Mouse (Mus musculus): ENCODE data around the gene Tmem259.
A peak's percentile ranks its signal among the peaks of the same experiment; 100 is the strongest.

Tmem259 gene

GRCm38 (mm10) chr10:79984195-79984816, at the start of gene Tmem259:
Gene Tmem259, minus strand, starts transcription at chr10:79984330.
- DNase-seq (ENCODE audit: inconsistent age in 2 of 2, low spot score in 1 of 2), result peak; percentile 91 to 96

GRCm38 (mm10) chr10:80032799-80033480, 48.8 kb upstream of the Tmem259 start:
- peak; percentile 84 to 90 for DNase-seq (ENCODE audit: inconsistent age in 2 of 2, low spot score in 1 of 2)

- no peak for DNase-seq (ENCODE audit: inconsistent age in 2 of 2, low spot score in 1 of 2)
Measured at GRCm38 (mm10) chr10:80030736-80031135, 46.6 kb upstream of the Tmem259 start.

- DNase-seq (ENCODE audit: inconsistent age in 2 of 2, low spot score in 1 of 2), result no peak
Measured at GRCm38 (mm10) chr10:80030191-80030590, 46.1 kb upstream of the Tmem259 start.

- DNase-seq (ENCODE audit: inconsistent age in 2 of 2, low spot score in 1 of 2), result no peak
Measured at GRCm38 (mm10) chr10:80028521-80028846, 44.4 kb upstream of the Tmem259 start.

GRCm38 (mm10) chr10:80027681-80028520, 43.8 kb upstream of the Tmem259 start:
- no peak for DNase-seq (ENCODE audit: inconsistent age in 2 of 2, low spot score in 1 of 2)

DNA sequence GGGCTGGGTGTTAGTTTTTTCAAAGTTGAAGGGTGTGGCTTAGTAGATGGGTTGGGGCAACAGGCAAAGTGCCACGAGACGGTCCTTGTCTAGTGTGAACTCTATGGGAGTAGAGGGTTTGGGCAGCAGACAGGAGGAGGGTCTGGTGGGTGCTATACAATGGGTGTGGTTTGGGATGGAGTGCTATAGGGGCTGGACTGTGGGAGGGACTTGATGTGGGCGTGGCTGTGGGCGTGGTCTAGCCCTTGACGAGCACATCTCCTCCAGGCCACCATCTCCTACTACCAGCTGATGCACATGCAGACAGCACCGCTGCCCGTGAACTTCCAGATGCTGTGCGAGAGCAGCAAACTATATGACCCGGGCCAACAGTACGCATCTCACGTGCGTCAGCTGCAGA, 41.8 kb upstream of the Tmem259 start:
- DNase-seq (ENCODE audit: inconsistent age in 2 of 2, low spot score in 1 of 2), result no peak

GRCm38 (mm10) chr10:80025463-80025862, 41.3 kb upstream of the Tmem259 start:
- no peak for DNase-seq (ENCODE audit: inconsistent age in 2 of 2, low spot score in 1 of 2)

DNA sequence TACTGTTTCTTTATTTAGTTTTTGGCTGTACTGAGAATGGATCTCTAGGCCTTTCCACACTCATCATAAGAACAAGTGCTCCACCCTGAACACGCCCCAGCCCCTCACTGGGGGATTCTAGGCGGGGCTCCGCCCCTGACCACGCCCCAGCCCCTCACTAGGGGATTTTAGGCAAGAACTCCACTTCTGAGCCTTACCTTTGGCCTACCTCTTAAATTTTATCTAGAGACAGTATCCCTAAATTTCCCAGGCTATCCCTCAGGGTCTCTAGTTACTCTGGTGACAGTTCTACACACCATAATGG, 40.9 kb upstream of the Tmem259 start:
- DNase-seq (ENCODE audit: inconsistent age in 2 of 2, low spot score in 1 of 2), result no peak

- no peak for DNase-seq (ENCODE audit: inconsistent age in 2 of 2, low spot score in 1 of 2)
Measured at GRCm38 (mm10) chr10:80024229-80025043, 40.3 kb upstream of the Tmem259 start.

DNA sequence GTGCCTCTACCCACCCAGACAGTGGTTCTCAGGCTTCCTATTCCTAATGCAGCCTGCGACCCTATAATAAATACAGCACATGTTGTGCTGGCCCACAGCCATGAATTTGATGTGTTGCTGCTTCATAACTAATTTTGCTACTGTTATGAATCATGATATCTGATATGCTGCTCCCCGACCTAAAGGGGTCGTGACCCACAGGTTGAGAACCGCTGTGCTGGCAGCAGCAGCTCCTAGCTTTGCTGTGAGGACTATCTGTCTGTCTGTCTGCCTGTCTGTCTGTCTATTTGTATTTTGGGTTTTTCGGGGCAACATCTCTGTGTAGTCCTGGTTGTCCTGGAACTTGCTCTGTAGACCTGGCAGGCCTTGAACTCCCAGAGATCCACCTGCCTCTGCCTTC, 39.6 kb upstream of the Tmem259 start:
- DNase-seq (ENCODE audit: inconsistent age in 2 of 2, low spot score in 1 of 2), result no peak

- no peak for DNase-seq (ENCODE audit: inconsistent age in 2 of 2, low spot score in 1 of 2)
Measured at GRCm38 (mm10) chr10:80022806-80023205, 38.7 kb upstream of the Tmem259 start.

- DNase-seq (ENCODE audit: inconsistent age in 2 of 2, low spot score in 1 of 2), result no peak
Measured at GRCm38 (mm10) chr10:80022164-80022563, 38.0 kb upstream of the Tmem259 start.

GRCm38 (mm10) chr10:80021320-80021641, 37.2 kb upstream of the Tmem259 start:
- no peak for DNase-seq (ENCODE audit: inconsistent age in 2 of 2, low spot score in 1 of 2)

DNA sequence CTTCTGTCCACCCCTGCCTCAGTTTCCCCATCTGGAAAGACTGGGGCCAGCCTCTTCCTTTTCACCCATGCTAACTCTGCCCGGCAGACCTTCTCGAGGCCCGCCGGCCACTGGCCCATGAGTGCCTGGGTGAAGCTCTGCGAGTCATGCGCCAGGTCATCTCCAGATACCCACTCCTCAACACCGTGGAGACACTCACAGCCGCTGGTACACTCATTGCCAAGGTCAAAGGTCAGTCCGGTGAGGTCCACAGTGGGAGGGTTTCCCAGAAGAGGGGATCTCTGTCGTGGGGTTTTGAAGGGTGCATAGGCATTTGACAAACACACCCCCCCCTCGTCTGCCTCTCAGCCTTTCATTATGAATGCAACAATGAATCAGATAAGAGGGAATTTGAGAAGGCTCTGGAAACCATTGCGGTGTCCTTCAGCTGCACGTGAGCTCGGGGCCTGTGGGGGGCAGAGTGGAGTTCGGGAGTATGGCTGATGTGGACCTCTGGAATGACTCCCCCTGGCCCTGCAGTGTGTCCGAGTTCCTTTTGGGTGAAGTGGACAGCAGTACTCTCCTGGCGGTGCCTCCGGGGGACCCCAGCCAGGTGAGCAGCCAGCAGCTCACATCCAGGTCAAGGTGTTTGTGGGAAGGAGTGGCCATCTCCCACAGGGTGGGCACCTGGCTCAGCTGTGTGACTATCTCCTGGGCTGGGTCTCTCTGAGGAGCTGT, 36.6 kb upstream of the Tmem259 start:
- DNase-seq (ENCODE audit: inconsistent age in 2 of 2, low spot score in 1 of 2), result no peak

- DNase-seq (ENCODE audit: inconsistent age in 2 of 2, low spot score in 1 of 2), result no peak
Measured at GRCm38 (mm10) chr10:80020191-80020590, 36.1 kb upstream of the Tmem259 start.

DNA sequence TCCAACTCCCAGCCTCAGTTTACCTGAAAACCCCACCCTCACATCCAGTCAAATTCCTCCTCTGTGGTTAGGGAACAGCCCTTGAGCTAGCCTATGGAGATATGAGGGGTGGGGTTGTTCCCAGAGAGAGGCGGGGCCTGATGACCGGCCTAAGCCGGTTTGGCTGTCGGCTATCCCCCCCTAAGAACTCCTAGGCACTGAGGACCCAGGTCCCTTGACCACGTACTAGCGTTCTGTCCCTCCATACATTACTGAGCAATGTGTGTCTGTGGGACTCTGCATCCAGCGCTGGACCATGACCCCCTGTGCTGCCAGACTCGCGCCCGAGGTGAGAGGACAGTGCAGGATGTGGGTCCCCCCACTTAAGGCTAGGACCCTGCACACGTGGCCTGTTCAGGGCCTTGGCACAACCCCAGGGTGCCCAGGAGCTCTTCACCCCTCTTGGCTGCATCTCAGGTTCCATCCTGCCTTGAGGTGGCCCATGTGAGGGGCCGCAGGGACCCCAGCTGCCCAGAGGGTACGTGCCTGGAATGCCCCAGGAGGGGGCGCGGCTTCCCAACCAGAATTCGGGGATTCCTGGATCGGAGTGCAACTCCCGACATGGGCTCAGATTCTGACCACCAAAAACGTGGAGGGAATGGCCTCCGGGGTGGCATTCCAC, 35.5 kb upstream of the Tmem259 start:
- DNase-seq (ENCODE audit: inconsistent age in 2 of 2, low spot score in 1 of 2), result no peak

GRCm38 (mm10) chr10:80018739-80019297, 34.7 kb upstream of the Tmem259 start:
- DNase-seq (ENCODE audit: inconsistent age in 2 of 2, low spot score in 1 of 2), result no peak

DNA sequence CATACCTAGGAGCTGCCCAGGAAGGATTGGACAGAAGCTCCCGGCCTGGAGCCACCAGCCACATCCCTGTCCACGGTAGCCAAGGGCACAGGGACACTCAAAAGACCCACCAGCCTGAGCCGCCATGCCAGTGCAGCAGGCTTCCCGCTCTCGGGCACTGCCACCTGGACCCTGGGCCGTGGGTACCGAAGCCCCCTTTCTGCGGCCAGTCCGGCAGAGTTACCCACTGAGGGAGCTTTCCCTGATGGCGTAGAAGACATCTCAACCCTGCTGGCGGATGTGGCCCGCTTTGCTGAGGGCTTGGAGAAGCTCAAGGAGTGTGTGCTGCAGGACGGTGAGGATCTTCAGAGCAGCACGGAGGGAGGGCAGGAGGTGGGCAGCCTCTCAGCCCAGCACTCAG, 33.6 kb upstream of the Tmem259 start:
- no peak for DNase-seq (ENCODE audit: inconsistent age in 2 of 2, low spot score in 1 of 2)

- no peak for DNase-seq (ENCODE audit: inconsistent age in 2 of 2, low spot score in 1 of 2)
Measured at GRCm38 (mm10) chr10:80017361-80017760, 33.2 kb upstream of the Tmem259 start.
